Mouse (Mus musculus): ENCODE measurements around the gene Gstcd. TPM values are rescaled to one million over a fixed set of nuclear protein-coding genes. Genes with fewer than 3 reads are reported as not detected.

Gstcd gene
- polyA plus RNA-seq, 1 experiment from 2014 or later, result 9.3 TPM

DNA sequence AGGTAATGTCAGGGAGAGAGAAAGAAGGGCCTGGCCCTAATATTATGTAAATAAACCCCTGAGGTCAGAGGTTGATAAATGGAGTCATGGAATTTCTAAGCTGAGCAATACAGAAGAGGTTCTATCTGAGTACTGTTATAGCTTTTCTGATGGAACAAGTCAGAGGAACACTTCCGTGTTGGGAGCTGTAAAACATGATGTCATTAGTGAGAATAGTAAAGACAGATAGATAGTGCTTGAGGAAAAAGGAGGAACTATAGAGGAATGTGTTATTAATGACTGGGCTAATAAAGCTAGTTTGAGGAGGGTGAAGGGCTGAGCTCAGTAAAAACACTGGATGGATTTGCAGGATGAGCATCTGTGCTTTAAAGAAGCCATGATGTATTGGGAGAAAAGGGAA is 2.5 kb upstream of the Gstcd start:
- ATAC-seq (ENCODE audit: insufficient number of reproducible peaks, insufficient read depth, low FRiP score, low TSS enrichment, low read depth), result no peak
- Histone ChIP-seq H3K4me2 (no peak overlapping the region), H3K9me3 (no peaks in the 10 kb centered on the region), H3K9ac (replicated peaks) (no peak overlapping the region), H3K4me1 (replicated peaks) (peaks cover 14% of the 10 kb centered on the region), H3K4me3 (replicated peaks) (no peak overlapping the region), H3K27ac (no peak overlapping the region), H3K36me3 (peaks cover 21% of the 10 kb centered on the region), H3K27me3 (no peaks in the 10 kb centered on the region)
- WGBS, result 74% methylated on average over 1 of the region's 1 CpGs

DNA sequence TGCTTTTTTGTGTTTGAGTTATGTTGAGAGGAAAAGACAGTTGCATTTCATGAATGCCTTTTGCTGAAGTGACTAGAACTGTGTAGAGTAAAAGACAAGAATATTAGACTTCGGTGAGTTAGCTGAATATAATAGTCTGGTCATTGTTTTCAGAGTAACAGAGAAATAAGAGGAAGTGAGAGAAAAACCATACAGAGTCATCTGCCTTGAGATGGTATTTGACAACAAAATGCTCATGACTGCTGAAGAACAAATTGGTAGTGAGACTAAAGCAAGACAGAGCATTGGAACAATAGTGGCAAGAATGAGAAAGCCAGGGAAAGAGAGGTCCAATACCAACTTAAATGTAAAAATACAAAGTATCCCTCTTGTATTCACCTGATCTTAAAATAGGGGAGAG is 1.1 kb upstream of the Gstcd start:
- Histone ChIP-seq H3K27me3 (no peaks in the 10 kb centered on the region), H3K9ac (replicated peaks) (no peak overlapping the region), H3K4me1 (replicated peaks) (peaks cover 20% of the 10 kb centered on the region), H3K9me3 (no peaks in the 10 kb centered on the region), H3K4me3 (replicated peaks) (peak overlapping the region; percentile 73), H3K27ac (no peak overlapping the region), H3K36me3 (peaks cover 9% of the 10 kb centered on the region; the same call in 1 of the 2 replicates), H3K4me2 (peak overlapping the region; percentile 69)
- 89% methylated on average over 1 of the region's 1 CpGs for WGBS
- no peak for ATAC-seq (ENCODE audit: insufficient number of reproducible peaks, insufficient read depth, low FRiP score, low TSS enrichment, low read depth)

DNA sequence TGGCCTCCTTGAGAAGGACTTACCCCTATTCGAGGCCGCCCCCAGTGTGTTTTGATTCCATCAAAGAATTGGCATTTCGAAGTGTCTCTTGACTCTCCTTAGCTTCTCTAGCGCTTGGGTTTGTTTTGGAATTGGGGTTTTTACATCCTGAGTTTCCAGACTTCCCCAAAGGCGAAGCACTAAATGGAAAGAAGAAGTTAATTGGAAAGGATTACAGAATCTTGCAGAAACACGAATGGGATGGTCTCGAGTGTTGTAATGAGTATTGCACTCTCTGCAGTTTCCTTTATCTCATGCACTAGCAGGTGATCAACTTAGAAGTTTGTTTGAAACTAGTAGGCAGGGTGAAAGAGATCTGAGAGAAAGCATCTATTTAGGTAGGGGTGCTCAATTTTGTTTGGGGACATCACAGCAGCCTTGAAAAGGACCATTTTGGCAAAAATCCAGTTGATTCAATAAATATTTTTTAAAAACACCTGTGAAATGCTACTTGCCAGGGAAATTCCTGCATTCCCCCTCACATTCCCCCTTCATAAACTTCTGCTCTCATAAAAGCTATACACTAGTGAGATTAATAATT is 531 bp upstream of the Gstcd start:
- Histone ChIP-seq H3K9me3 (no peaks in the 10 kb centered on the region), H3K36me3 (0 out of 2 replicates have a peak, but pooled peaks cover 5% of the 10 kb centered on the region), H3K4me2 (peak overlapping the region; percentile 69), H3K4me1 (replicated peaks) (peaks cover 20% of the 10 kb centered on the region), H3K9ac (replicated peaks) (peak overlapping the region; percentile 98), H3K27me3 (no peaks in the 10 kb centered on the region), H3K4me3 (replicated peaks) (peak overlapping the region; percentile 73), H3K27ac (peak overlapping the region; percentile 99)
- 2% methylated on average over 7 of the region's 7 CpGs for WGBS
- ATAC-seq (ENCODE audit: insufficient number of reproducible peaks, insufficient read depth, low FRiP score, low TSS enrichment, low read depth), result no peak

DNA sequence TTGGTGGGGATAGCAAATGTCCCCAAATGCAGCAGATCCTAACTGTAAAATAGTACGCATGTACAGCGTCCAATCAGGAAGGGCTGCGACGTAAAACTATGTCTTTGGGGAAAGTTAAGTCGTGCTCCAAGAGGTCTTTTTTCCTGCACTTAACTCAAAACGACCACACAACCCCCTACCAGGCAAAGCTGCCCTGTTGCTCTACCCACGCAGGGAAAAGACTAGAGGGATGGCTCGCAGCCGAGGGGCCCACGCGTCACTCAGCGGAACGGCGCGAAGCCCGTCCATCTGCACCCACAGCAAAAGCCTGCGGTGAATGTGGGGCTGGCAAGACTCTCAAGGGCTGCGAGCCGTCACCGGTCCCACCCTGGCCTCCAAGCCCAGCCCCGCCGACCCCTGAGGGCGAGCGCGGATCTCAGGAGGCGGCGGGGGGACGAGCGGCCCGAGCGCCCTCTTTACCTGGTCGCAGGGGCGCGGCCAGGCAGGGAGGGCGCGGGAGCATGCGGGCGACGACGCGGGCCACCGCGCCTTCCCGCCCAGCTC is 641 bp downstream of the Gstcd start:
- peak; percentile 86 for ATAC-seq (ENCODE audit: insufficient number of reproducible peaks, insufficient read depth, low FRiP score, low TSS enrichment, low read depth)
- Histone ChIP-seq H3K9me3 (no peaks in the 10 kb centered on the region), H3K4me2 (peak overlapping the region; percentile 69), H3K9ac (replicated peaks) (peak overlapping the region; percentile 98), H3K27me3 (no peaks in the 10 kb centered on the region), H3K27ac (peak overlapping the region; percentile 99), H3K36me3 (no peaks in the 10 kb centered on the region), H3K4me1 (replicated peaks) (peaks cover 20% of the 10 kb centered on the region), H3K4me3 (replicated peaks) (peak overlapping the region; percentile 73)
- WGBS, result under 1% methylated on average over 44 of the region's 44 CpGs

DNA sequence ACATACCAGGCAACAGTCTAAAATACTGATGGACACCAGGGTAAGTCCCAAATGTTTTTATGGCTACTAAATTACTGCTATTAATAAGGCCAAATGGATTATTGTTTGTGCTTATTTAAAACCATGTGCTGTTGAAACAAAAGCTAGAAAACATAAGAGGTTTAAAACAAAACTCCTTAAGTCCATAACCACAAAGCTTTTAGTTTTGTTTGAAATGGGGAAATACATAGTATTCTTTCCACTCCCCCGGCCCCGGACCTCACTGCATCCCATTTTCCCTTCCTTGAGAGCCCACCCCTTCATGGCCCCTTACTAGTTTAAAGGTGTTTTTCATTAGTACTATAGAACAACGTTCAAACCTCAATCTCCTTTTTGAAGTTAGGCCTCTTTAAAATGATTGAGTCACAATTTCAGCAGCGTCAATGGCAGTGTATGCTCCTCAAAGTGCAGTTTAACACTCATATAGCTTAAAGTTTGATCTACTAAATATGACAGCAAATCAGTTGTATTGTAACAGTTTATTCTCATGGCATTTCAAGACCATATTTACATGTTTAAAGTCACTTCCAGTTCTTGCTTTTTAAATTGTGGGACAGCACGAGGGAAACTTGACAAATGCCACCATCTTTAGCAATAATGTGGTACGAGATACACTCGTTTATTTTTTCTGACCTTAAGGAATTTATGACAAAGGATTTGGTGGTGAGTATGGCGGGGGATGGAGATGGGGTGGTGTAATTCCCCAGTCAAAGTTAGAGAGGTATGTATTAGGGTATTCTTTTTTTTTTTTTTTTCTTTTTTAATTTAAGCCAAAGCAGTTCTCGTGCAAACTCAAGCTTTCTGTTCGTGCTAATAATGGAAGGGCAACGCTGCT is 1.3 kb downstream of the Gstcd start:
- H3K4me2 ChIP-seq, result peak overlapping the region; percentile 69
- H3K9me3 ChIP-seq, result no peaks in the 10 kb centered on the region
- no peaks in the 10 kb centered on the region for H3K27me3 ChIP-seq
- H3K4me3 ChIP-seq (replicated peaks), result peak overlapping the region; percentile 73
- ATAC-seq (ENCODE audit: insufficient number of reproducible peaks, insufficient read depth, low FRiP score, low TSS enrichment, low read depth), result no peak
- peak overlapping the region; percentile 99 for H3K27ac ChIP-seq
- 3% methylated on average over 11 of the region's 11 CpGs for WGBS
- H3K9ac ChIP-seq (replicated peaks), result peak overlapping the region; percentile 98
- no peaks in the 10 kb centered on the region for H3K36me3 ChIP-seq
- H3K4me1 ChIP-seq (replicated peaks), result peaks cover 20% of the 10 kb centered on the region

DNA sequence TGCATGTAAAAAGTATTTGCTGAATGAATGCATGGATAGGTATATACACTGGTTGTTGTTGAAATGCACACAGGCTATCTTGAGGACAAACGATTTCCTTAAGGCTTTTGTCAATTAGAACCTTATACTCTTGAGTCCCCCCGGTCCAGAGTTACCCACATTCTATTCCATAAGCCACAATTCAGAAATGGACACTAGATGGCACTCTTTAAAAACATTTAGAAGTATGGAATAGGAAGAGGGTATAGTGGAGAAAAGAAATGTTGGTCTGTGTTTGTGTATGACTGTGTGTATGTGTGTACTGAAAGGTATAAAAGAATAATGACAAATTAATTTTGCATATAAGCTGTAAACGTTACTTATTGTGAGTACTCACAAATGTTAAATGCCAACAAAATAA is 6.0 kb downstream of the Gstcd start:
- H3K27ac ChIP-seq, result no peak overlapping the region
- H3K4me2 ChIP-seq, result no peak overlapping the region
- H3K4me1 ChIP-seq (replicated peaks), result peaks cover 6% of the 10 kb centered on the region
- whole genome bisulfite sequencing, result 70% methylated on average over 3 of the region's 3 CpGs
- H3K27me3 ChIP-seq, result no peaks in the 10 kb centered on the region
- no peak overlapping the region for H3K9ac ChIP-seq (replicated peaks)
- H3K4me3 ChIP-seq (replicated peaks), result no peak overlapping the region
- H3K36me3 ChIP-seq, result peaks cover 32% of the 10 kb centered on the region
- ATAC-seq (ENCODE audit: insufficient number of reproducible peaks, insufficient read depth, low FRiP score, low TSS enrichment, low read depth), result peak; percentile 58; the same call in 1 of the 2 replicates
- no peaks in the 10 kb centered on the region for H3K9me3 ChIP-seq

DNA sequence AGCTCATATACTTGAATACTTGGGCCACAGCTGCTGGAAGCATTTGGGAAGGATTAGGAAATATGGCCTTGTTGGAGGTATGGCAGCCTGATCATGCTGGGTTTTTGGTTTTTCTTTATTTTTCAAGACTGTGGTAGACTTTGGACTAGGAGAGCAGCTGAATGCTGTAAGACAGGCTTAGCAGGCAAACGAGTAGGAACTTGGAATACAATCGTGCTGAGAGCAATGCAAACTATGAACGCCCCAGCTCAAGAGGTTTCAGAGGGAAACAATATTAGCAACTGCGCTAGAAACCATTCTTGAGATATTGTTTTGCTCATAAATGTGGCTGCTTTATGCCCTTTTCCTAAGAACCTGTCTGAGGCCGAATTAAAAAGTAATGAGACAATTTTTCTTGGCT is 9.1 kb downstream of the Gstcd start:
- 89% methylated on average over 5 of the region's 5 CpGs for WGBS

DNA sequence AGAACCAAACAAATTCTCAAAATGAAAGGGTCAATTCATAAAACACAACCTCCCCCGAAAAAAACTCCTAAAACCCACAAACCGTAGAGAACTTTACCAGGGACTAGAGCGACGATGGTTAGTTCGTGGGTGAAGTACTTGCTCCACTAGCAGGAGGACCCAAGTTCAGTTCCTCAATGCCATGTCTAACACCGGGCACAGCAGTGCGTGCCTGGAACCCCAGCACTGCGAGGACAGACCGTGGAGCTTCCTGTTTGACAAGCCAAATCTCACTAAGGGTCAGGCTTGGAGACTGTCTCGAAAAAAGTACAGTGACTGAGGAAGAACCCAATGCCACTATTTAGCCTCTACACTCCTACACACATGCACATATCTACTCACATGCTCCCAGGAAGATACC is 16.3 kb downstream of the Gstcd start:
- H3K4me2 ChIP-seq, result no peak overlapping the region
- peaks cover 23% of the 10 kb centered on the region for H3K36me3 ChIP-seq
- 88% methylated on average over 10 of the region's 10 CpGs for WGBS
- H3K9ac ChIP-seq (replicated peaks), result no peak overlapping the region
- H3K4me1 ChIP-seq (replicated peaks), result no peaks in the 10 kb centered on the region
- no peaks in the 10 kb centered on the region for H3K9me3 ChIP-seq
- no peak overlapping the region for H3K27ac ChIP-seq
- H3K4me3 ChIP-seq (replicated peaks), result no peak overlapping the region
- no peaks in the 10 kb centered on the region for H3K27me3 ChIP-seq
- ATAC-seq (ENCODE audit: insufficient number of reproducible peaks, insufficient read depth, low FRiP score, low TSS enrichment, low read depth), result no peak

More for the DNA sequence above, 9.1 kb downstream of the Gstcd start:
- Histone ChIP-seq H3K27me3 (no peaks in the 10 kb centered on the region), H3K4me2 (no peak overlapping the region), H3K36me3 (peaks cover 49% of the 10 kb centered on the region), H3K9ac (replicated peaks) (no peak overlapping the region), H3K4me1 (replicated peaks) (no peaks in the 10 kb centered on the region), H3K27ac (no peak overlapping the region), H3K4me3 (replicated peaks) (no peak overlapping the region), H3K9me3 (no peaks in the 10 kb centered on the region)
- no peak for ATAC-seq (ENCODE audit: insufficient number of reproducible peaks, insufficient read depth, low FRiP score, low TSS enrichment, low read depth)

DNA sequence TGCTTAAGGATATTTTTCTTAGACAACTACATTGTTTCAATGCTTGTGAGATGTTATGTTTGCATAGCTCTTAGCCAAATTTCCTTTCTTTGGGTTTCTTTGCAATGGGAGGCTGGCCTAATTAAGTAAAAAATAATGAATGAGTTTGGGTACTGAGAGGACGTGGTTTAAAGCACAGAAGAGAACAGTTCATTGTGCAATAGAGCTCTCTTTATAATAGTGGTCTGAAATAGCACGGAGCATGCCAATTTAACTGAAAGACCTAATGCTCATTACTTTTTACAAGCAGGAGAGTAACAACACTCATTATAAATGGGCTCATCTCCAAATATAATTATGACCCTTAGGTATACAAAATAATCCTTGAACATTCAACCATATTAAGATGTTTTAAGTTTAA is 39.8 kb downstream of the Gstcd start:
- H3K4me2 ChIP-seq, result no peak overlapping the region

DNA sequence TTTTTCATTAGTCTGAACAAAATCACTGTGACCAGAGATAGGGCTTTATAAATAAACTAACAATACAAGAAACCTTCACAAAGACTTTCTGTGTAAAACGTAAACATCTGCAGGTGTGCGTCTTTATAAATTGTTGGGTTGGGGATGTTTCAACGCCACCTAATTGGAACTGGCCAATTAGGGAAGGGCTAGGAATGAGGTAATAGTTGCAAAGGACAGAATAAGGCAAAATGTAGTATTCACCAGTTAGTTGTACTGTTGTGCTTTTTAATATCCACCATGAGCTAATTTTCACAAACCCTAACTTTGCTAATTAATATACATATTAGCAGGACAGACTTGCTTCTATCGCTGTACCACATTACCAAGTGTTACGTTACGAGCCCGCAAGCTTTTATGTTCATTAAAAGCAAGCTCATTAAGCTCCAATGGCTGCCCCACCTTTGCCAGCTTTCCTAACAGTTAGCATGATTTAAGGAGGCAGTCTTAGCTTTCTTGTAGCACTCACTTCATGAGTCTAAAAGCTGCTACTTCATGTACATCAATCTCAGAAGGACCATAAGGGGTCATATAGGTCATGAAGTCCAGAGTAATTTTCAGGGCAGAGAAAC is 58.6 kb downstream of the Gstcd start:
- no peak overlapping the region for H3K4me2 ChIP-seq
- no peak for ATAC-seq (ENCODE audit: insufficient number of reproducible peaks, insufficient read depth, low FRiP score, low TSS enrichment, low read depth)
- no peaks in the 10 kb centered on the region for H3K36me3 ChIP-seq
- peaks cover 6% of the 10 kb centered on the region; the same call in 1 of the 2 replicates for H3K4me1 ChIP-seq (replicated peaks)
- H3K9me3 ChIP-seq, result no peaks in the 10 kb centered on the region
- 37% methylated on average over 7 of the region's 7 CpGs for WGBS
- H3K9ac ChIP-seq (replicated peaks), result no peak overlapping the region
- no peaks in the 10 kb centered on the region for H3K27me3 ChIP-seq
- no peak overlapping the region for H3K27ac ChIP-seq
- no peak overlapping the region for H3K4me3 ChIP-seq (replicated peaks)

More for the DNA sequence above, 39.8 kb downstream of the Gstcd start:
- Histone ChIP-seq H3K4me3 (replicated peaks) (no peak overlapping the region), H3K4me1 (replicated peaks) (no peaks in the 10 kb centered on the region), H3K9ac (replicated peaks) (no peak overlapping the region), H3K9me3 (no peaks in the 10 kb centered on the region), H3K27me3 (no peaks in the 10 kb centered on the region), H3K27ac (no peak overlapping the region), H3K36me3 (peaks cover 9% of the 10 kb centered on the region)
- no peak for ATAC-seq (ENCODE audit: insufficient number of reproducible peaks, insufficient read depth, low FRiP score, low TSS enrichment, low read depth)
- 47% methylated on average over 2 of the region's 2 CpGs for WGBS

DNA sequence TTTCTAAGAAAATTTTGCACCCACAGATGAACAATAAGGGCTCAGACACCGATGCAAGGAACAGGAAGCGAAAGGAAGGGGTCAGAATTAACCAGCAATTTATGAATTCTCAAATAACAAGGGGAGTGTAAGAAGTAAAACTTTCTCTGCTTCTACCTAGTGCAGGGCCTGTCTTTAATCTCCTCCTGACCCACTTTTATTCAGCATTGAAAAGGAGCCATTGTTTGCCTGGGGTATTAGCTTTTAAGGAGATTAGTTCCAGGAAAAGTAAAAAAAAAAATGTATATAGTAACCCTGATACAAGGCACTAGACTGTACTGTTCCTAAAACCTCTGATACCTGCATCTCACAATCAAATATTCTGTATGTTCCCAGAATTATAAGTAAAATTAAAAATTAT is 64.9 kb downstream of the Gstcd start:
- 62% methylated on average over 2 of the region's 2 CpGs for WGBS
- no peak overlapping the region for H3K4me3 ChIP-seq (replicated peaks)
- no peaks in the 10 kb centered on the region for H3K27me3 ChIP-seq
- H3K9ac ChIP-seq (replicated peaks), result no peak overlapping the region
- no peaks in the 10 kb centered on the region for H3K9me3 ChIP-seq
- no peak overlapping the region for H3K4me2 ChIP-seq
- ATAC-seq (ENCODE audit: insufficient number of reproducible peaks, insufficient read depth, low FRiP score, low TSS enrichment, low read depth), result no peak
- H3K4me1 ChIP-seq (replicated peaks), result 0 out of 2 replicates have a peak, but pooled peaks cover 3% of the 10 kb centered on the region
- no peaks in the 10 kb centered on the region for H3K36me3 ChIP-seq
- H3K27ac ChIP-seq, result peak overlapping the region; percentile 57

Measured in limb, embryonic 12.5 days (tissue).